Mouse (Mus musculus): ENCODE data around the gene Xndc1. TPM values are rescaled to one million over a fixed set of nuclear protein-coding genes. Genes with fewer than 3 reads are reported as not detected.
"Not testable (repeated sequence)": the region's sequence is repeated elsewhere in the genome, so short reads cannot be mapped to it uniquely, and the experiment has no call there.

Xndc1 gene
- polyA plus RNA-seq (2012; rRNA removed): 14.4 and 17.2 TPM in 2 replicates

DNA sequence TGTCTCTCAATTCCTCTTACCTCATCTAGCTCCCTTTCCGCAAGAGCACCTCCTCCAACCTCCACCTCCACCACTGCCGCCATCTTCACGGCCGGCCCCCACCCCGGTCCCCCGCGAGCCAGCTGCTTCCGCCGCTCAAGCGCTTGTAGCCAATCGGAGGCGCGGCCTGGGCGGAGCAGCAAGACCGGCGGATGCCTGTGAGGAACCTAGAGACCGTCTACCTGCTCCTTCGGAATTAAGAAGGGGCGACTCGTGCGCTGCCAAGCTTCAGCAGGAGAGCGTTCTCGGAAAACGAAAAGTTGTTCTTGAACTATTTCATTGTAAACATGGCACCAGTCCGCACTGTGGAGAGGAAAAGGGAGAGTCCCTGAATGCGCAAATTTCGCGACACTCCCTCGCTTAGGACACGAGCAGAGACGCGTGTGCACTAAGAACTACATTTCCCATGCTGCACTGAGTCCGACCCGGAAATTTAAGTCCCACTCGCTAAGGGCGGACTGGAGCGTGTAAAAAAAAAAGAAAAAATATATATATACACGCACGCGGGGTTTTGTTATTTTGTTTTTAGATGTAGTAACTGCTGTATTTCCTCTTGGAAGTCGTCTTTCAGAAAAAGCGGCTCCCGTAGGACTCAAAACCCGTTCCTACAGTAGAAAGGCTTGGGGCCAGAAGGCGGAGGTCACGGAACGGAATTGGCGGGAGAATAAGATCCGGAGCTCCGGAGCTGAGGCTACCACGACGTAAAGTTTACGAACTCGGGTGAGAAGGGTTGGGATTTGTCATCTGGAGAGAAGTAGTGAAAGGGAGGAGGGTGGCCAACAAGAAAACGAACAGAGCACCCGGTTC, at the start of gene Xndc1, which contains the start of the genes Rnf121 and Xntrpc:
Gene Xndc1 (plus strand): TSS at position 466 of the 846 bp plus-strand sequence.
Gene Rnf121 (minus strand): TSS at position 424 of the 846 bp plus-strand sequence.
Gene Xntrpc (plus strand): TSS at position 668 of the 846 bp plus-strand sequence.
- peak; percentile 89 for DNase-seq (ENCODE audit: low read depth)

DNA sequence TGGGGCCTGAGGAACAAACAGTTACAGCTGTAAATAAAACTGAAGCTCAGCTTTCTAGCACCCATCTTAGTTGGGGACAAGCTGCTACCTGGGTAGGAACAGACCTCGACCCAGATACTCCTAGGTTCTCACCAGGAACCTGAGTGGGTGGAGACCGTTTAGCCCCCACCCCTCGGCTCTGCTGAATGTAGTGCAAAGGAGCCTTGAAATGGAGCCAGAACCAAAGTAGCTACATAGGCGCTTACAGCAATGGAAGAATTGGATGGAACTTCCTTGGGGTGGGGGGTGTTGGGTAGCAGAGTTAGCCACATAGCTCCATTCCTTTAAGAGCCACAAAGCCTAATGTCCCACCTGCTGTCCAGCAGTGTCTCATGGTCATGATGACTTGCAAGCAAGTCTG, 48.4 kb upstream of the Xndc1 start:
- DNase-seq (ENCODE audit: low read depth): no peak

DNA sequence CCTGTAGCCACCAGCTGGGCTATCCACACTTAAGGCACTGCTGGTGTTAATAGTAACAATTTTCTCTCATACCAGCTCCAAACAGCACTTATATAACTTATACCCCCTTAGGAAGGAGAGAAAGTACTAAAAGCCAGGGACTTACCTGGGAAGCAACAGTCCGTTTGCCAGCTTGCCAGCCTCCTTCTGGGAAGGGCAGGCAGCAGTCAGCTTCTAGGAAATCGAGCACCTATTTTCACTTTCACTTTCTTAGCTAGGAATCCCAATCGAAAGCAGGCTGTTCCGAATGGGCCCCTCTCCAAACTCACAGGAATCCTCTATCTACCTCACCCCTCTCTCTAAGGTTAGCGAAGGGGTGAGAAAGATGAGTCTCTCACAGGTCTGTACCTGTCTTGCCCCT, 47.9 kb upstream of the Xndc1 start:
- no peak for DNase-seq (ENCODE audit: low read depth)

DNA sequence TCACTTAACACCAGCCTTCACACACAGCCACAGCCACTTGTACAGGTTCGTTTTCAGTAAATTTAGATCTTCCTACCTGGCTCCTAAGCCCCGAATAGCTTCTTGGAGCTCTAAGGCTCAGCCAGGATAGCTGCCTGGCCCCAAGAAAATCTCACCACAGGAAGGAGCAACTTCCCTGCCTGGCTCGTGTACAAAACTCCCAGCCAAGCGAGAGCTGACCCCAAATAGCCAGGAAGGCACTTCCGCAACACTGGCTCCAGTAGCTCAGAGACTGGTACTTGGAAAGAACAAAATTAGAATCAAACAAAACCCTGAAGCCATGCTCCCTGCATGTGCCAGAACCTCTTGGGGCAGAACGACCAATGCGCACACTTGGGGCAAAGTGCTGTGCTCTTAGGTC, 47.3 kb upstream of the Xndc1 start:
- DNase-seq (ENCODE audit: low read depth): no peak

DNA sequence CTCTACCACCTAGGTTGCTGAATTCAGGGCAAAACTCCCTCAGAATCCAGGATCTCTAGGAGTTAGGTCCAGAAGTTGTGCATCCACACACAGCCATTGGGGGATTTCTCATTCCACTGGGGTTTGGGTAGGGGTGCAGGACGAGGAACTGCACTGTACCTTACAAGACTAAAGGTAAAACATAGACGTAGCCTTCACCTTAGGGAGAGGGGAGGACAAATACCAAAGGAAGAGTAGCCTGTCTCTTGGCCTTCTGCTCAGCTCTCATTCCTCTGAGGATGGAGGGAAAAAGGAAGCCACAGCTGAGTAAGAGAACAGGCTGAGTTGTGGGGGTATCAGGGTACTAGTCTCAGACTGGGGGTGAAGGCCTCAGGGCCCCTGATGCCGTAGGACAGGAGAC, 46.7 kb upstream of the Xndc1 start, which contains the start of gene Il18bp:
Gene Il18bp (minus strand): TSS at position 101 of the 400 bp plus-strand sequence.
- no peak for DNase-seq (ENCODE audit: low read depth)

DNA sequence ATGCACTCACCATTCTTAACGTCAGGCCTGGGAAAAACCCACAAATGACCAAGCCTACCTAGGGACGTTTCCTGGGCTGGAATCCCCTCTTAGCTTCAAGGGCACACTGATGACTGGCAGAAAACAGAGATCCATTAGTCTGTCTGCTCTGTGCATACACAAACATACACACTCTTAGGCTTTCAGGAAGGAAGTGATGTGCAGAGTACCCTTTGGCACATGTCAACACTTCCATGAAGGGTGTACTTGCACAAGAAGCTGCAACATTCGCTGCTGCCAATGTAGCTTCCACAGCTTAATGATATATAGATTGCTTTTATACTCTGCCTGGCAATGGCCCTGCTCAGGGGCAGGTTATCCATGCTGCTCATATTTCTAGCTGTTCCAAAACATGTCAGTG, 45.9 kb upstream of the Xndc1 start:
- DNase-seq (ENCODE audit: low read depth): no peak

DNA sequence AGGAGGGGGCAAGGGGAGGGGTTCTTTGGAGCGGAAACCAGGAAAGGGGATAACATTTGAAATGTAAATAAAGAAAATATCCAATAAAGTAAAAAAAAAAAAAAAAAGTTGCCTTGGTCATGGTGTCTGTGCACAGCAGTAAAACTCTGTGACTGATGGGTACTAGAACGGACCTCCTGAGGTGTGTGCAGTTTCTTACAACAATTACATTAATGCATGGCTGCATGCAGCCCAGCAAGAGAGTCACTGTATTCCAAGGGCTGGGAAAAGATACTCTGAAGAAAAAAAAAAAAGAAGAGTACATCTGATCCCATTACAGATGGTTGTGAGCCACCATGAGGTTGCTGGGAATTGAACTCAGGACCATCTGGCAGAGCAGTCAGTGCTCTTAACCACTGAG, 44.4 kb upstream of the Xndc1 start:
- DNase-seq (ENCODE audit: low read depth): not testable (repeated sequence)

DNA sequence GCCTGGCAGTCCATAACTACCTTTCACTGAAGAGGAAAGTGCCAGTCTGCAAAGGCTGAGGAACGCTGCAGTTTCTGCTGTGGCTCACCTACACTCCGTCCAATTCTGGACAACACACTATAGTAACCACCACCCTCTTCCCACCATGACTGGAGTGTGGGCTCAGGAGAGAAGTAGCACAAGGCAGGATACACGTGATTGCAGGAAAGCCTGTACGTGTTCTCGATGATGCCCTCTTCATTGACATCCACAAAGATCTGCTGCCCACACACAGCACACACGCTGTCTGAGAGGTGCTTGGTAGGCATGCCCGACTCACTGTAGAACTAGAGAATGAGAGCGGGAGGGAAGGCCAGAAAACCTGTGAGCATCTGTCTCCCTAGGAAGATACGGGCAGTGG, 41.5 kb upstream of the Xndc1 start:
- DNase-seq (ENCODE audit: low read depth): no peak

DNA sequence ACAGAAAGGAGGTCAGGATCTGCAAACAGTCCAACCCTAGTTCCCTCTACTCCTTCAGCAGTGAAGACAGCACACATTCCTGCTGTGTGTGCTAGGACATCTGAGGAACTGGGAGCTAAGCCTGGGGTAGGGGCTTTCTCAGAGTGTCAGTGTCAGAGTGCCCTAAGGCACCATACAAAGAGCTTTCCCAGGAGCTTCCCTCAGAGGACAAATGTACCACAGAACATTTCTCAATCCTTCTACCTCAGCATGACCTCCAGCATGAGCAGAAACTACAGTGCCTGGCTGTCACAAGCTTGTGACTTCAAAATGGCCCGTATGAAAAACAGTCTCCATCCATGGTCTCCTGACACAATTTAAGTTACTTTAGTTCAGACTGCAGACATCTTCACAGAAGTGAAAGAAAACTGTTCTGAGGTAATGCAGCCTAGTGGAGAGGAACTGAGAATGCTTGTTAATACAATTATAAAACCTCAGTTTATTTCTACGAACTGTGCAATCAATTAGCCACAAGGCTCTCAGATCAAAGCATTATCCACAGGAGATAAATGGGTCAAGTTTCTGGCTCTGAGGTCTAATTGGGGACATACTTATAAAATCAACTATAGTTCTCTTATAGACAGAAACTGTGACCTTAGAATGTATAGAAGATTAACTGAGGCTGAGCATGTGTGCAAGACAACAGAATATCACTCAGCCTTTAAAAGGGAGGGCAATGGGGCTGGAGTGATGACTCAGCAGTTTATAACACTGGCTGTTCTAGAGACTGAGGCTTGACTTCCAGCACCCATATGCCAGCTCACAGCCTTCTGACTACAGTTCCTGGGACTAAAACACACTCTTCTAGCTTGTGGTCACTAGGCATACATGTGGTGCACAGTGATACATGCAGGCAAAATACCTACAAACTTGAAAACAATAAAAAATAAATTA, 39.9 kb upstream of the Xndc1 start:
- DNase-seq (ENCODE audit: low read depth): no peak

DNA sequence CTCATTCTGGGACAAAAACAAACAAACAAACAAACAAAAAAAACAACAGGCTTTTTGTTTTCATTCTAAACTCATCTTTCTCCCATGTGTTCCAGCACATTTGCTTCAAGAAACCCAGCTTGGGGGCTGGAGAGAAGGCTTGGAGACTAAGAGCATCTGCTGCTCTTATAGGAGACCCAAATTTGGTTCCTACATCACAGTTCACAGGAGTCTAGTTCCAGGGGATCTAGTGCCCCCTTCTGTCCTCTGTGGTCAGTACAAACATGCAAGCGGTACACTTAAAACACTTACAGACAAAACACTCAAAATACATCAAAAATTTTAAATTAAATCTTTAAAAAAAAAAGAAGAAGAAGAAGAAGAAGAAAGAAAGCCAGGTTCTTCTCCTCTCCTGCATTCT, 30.4 kb upstream of the Xndc1 start:
- DNase-seq (ENCODE audit: low read depth): no peak

DNA sequence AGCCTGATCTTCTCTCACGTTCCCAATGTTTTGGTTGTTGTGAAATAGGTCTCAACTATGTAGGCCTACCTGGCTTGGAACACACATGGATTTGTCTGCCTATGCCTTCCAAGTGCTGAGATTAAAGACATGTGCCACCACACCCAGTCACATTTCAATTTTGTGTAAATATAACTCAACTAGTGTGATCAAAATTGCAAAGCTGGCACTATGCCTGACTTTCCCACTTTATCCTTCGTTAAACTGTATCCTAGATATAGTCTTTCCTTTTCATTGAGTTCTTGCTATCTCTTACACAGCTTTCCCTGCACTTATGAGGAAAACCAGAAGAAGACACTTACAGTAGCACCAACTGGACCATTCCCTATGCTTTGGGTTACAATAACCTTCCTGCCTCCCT, 29.8 kb upstream of the Xndc1 start:
- DNase-seq (ENCODE audit: low read depth): peak; percentile 40

DNA sequence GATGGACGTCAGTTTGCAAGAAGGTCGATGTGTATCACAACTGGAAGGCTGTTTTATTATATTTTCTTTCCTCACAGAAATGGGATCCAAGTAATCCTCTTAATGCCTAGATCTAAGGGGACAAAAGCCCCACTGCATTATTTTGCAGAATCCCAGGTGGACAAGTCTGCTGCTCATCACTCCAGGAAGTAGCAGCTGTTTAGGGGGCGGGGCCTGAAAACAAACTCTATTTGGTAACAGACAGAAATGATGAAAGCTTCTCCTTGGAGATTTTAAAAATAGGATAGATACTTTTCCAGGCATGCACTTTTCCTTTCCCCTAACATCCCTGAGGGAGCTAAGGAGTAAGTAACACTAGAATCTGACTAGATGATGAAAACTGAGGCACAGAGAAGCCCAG, 28.0 kb upstream of the Xndc1 start:
- no peak for DNase-seq (ENCODE audit: low read depth)

DNA sequence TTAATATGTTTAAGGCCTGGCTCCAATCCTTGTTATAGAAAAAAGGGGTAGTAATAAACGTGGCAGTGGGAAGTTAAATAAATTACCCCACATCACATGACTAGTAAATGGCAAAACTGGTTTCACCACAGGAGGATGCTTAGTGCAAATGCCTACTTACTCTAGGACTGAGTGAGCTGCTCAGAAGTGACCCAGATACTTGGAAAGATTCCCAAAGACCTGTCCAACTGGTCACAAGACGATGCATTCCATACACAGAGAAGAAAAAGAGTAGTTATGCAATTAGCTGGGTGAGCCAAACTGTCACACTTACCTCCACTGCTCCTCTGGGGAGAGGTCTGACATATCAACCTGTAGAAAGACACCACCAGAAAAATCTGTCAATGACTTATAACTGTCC, 23.0 kb upstream of the Xndc1 start:
- DNase-seq (ENCODE audit: low read depth): peak; percentile 40

DNA sequence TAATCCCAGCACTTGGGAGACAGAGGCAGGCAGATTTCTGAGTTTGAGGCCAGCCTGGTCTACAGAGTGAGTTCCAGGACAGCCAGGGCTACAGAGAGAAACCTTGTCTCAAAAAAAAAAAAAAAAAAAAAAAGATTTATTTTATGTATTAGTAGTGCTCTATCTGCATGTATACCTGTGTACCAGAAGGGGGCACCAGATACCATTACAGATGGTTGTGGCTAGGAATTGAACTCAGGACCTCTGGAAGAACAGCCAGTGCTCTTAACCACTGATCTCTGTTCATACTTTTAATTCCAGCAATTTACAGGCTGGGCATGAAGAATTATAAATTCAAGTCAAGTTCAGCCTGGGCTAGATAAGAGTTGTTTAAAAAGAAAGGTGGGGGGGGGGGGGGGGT, 16.8 kb upstream of the Xndc1 start:
- not testable (repeated sequence) for DNase-seq (ENCODE audit: low read depth)

DNA sequence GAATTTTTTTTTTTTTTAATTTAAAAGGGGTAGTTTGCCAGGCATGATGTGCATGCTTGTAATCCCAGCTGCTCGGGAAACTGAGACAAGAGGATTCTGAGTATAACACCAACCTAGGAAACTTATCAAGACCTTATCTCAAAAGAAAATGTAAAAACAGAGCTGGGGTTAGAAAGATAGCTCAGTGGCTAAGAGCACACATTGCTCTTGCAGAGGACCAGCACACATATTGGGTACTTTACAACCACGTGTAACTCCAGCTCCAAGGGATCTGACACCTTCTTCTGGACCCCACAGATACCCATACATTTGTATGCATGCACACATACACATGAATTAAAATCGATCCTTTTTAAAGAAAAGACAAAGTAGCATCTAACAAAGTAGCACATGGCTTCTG, 4.0 kb upstream of the Xndc1 start:
- DNase-seq (ENCODE audit: low read depth): no peak

DNA sequence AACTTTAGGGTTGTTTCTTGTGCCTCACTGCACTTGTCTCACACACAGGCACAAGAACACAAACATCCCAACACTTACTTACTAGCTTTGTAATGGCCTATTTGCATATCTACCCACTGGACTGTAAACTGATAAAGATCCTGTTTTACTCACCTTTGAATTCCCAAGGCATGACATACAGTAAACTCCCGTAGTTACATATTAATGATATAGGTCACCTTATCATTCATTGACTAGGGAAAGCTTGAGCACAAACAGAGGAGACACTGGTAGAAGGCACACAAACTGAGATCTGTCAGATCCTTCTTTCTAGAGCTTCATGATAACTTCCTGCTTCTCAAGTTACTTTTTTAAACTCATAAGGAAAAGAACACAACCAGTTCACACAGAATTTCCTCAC, 3.1 kb upstream of the Xndc1 start:
- DNase-seq (ENCODE audit: low read depth): no peak

DNA sequence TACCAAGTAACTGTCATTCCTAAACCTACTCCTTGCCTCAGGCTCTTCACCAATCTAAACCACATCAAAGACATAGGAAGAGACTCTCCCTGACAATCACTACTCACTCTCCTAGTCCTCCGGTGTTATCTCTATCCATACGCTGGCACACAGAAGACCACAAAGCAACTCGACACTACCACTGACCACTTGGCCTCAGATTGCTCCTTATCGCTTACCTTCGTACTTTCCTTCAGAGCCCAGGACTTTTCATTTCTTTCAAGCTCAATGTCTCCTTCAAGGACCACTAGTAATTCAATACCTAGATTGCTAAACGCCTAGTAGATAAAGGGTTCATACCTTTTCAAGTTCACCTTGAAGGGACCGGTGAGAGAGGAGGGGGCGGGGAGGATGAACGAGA, 1.4 kb upstream of the Xndc1 start:
- DNase-seq (ENCODE audit: low read depth): no peak

DNA sequence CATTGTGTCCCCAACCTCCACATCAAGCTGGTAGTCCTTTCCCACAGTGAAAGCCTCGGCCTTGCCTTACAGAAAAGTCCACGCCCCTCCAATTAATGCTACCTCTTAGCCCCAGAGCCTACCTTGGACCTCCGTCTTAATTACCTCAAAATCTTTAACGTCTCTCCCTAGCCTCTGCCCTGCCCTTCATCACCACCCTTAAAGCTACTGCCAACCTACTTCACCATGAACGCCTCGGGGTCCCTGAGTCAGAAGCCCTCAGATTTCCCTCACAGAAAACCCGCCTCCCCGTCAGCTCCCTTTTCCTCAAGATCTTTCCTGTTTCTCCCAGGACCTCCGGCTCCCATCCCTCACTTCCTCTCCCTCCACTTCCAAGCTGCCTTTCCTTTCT, 661 bp upstream of the Xndc1 start:
- no peak for DNase-seq (ENCODE audit: low read depth)

DNA sequence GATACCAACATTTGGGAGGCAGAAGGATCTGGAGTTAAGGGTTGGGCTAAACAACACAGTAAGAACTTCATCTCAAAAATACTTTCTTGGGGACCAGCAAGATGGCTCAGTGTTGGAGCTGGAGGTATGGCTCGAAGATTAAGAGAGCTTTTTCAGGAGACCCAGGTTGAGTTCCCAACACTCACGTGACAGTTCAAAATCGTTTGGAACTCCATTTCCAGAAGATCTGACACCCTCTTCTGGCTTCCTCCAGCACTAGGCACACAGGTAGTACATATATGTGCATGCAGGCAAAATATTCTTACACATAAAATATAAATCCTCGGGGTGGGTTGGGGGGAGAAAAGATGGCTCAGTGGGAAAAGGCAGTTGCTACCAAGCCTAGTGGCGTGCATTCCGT, 1.1 kb downstream of the Xndc1 start:
- no peak for DNase-seq (ENCODE audit: low read depth)

DNA sequence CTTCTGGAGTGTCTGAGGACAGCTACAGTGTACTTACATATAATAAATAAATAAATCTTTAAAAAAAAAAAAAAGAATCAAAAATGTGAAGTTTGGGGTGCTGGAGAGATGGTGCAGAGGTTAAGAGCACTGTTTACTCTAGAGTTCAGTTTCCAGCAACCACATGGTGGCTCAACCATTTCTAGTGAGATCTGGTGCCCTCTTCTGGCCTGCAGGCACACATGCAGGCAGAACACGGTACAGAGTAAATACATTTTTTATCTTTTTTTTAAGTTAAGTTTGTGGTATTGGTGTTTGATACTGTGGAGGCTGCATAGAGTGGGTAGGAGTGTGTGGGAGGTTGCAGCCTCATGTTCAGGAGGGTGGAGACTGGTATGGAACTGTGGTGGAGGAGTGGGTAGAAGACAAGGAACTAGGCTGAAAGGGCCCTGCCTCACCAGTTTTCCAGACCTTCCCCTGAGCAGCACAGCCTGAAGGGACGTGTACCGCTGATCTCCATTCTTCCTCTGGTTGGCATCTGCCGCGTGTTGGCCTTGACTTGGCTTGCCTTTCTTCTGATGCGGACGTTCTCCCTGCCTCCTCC, 11.5 kb downstream of the Xndc1 start:
- no peak for DNase-seq (ENCODE audit: low read depth)

DNA sequence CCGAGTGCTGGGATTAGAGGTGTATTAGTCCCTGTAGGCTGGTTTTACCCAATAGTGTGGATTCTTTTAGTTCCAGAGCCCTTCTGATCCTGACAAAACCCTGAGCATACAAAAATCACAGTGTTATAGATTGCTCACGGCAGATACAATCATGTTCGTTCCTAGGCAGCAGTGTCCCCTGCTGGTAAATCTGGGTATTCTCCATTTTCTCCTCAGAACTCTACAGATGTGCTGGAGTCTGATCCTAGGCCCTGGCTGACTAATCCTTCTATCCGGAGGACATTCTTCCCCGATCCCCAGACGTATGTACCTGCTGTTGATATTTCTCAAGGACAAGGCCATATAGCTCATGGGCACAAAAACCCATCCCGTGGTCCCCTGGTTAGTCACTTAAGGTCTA, 13.2 kb downstream of the Xndc1 start:
- DNase-seq (ENCODE audit: low read depth): no peak

DNA sequence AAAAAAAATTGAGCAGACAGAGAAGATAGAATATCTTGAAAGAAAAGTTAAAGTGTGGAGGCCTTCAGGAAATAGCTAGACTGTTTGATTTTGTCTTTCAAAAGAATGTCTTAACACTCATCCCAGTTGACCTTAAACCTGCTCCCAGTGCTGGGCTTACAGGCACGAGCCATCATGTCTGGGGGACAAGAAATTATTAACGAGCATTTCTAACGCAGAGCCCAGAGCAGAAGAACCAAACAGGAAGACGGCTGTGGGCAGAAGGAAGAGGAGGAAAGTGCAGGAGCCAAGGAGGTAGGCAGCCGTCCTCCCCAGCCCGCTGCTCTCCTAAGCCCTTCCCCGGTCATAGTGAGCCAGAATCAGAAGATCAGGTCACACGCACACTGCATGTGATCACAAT, 15.0 kb downstream of the Xndc1 start:
- no peak for DNase-seq (ENCODE audit: low read depth)
